Mouse (Mus musculus) liver, embryonic 14.5 days (tissue): Measurements from ENCODE around the gene Cfap99.
A peak's percentile ranks its signal among the peaks of the same experiment; 100 is the strongest.

Experiments used
- CTCF ChIP-seq: IDR thresholded peaks from 2 replicates; pipeline ENCODE4 v1.5.1; 2016; ENCODE audit warnings: antibody characterized with exemption, low read depth, control low read depth
- EP300 ChIP-seq: IDR thresholded peaks from 2 replicates; pipeline ENCODE4 v1.6.1; 2016; ENCODE audit warnings: antibody characterized with exemption, low read depth

DNA sequence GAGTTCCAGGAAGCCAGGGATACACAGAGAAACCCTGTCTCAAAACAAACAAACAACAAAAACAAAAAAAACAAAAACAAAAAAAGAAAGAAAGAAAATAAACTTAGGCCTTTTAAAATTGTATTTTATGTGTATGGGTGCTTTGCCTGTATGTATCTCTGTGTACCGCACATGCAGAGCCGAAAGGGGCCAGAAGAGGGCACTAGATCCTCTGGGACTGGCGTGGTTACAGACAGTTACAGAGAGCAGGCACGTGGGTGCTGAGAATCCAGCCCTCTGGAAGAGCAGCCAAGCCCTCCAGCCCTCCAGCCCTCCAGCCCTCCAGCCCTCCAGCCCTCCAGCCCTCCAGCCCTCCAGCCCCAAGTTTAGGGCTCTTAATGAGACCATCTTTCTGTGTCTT lies 16.7 kb upstream of the Cfap99 start:
- TF ChIP-seq CTCF (peak; percentile 79), EP300 (no peak)
